Mouse (Mus musculus) forebrain, embryonic 13.5 days (tissue): ENCODE results near the gene Spcs2. TPM values are rescaled to one million over a fixed set of nuclear protein-coding genes. Genes with fewer than 3 reads are reported as not detected.

Experiments
- ATAC-seq: fragments of 200-750 bp; cut with Nextera tagmentation; 2 replicates; pipeline ENCODE4 v1.8.0; 2017
- H3K27ac ChIP-seq: fragments of 300-500 bp; sonication (generic); 2 replicates; pipeline ENCODE4 v1.5.1; 2015; ENCODE audit warnings: inconsistent platforms, mild to moderate bottlenecking, moderate library complexity
- H3K27me3 ChIP-seq: fragments of 300-500 bp; sonication (generic); 2 replicates; pipeline ENCODE4 v1.6.1; 2015; ENCODE audit warnings: mild to moderate bottlenecking, inconsistent platforms
- H3K36me3 ChIP-seq: fragments of 300-500 bp; sonication (generic); 2 replicates; pipeline ENCODE4 v1.6.1; 2015; ENCODE audit warnings: mild to moderate bottlenecking, inconsistent platforms; ENCODE audit not compliant: poor library complexity, severe bottlenecking
- H3K4me1 ChIP-seq: fragments of 300-500 bp; sonication (generic); 2 replicates; pipeline ENCODE4 v1.6.1; 2015; ENCODE audit warnings: inconsistent platforms
- H3K4me2 ChIP-seq: fragments of 300-500 bp; sonication (generic); 2 replicates; pipeline ENCODE4 v1.6.1; 2015; ENCODE audit warnings: inconsistent platforms, mild to moderate bottlenecking, moderate library complexity
- H3K4me3 ChIP-seq: fragments of 300-500 bp; sonication (generic); 2 replicates; pipeline ENCODE4 v1.5.1; 2015; ENCODE audit warnings: mild to moderate bottlenecking, inconsistent platforms
- H3K9ac ChIP-seq: fragments of 300-500 bp; sonication (generic); 2 replicates; pipeline ENCODE4 v1.6.1; 2015; ENCODE audit warnings: mild to moderate bottlenecking, inconsistent platforms
- H3K9me3 ChIP-seq: fragments of 300-500 bp; sonication (generic); replicated peaks from 2 replicates; pipeline ENCODE4 v1.6.1; 2016; ENCODE audit warnings: inconsistent platforms
- WGBS: fragments of 180-500 bp; shearing (Covaris S2); methylation state at CpG from one replicate; pipeline ENCODE4 v1.1.7; 2015; 5-methylcytosine and 5-hydroxymethylcytosine counted together
- polyA plus RNA-seq: library from polyadenylated mRNA; unstranded; fragments of >200 nt; fragmentation: Nextera tagmentation; extraction: Ambion mirVana; gene quantifications from 2 replicates; pipeline ENCODE4 v1.2.1, GENCODE M21; 2015

Gene Spcs2
- polyA plus RNA-seq, 1 experiment from 2014 or later, result 336 TPM

DNA sequence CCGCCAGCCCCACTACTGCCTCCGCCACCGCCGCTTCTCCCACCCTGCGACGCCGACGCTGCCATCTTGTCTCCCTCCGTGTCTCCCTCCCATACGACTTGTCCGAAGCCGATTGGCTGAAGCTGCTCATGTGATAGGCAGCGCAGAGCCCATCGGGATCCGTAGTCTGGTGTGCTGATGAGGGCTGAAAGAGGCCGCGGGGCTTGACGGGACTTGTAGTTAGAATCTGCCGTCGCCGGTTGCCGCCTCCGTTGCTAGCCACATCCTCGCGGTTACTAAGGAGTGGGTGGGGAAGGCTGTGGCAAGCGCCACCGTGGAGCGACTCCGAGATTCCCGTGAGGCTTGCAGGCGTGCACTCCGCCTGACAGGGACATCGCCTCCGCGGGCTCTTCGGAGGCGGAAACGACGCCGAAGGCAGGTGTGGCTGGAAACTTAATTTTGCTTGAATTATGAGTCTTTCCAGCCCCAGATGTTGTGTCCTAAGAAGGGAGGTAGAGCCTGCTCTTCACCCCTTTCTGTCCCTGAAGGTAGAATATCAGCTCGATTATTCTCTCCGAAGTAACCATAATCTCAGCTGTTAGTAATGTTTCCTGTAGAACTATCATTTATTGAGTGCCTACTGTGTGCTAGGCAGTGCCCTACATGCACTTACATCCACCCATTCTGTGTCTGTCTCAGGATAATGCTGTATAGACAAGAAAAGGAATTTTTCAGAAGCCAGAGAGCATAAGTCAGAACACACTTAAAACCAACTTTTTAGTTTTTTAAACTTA lies 4.3 kb downstream of the Spcs2 start, which contains the start of gene Xrra1:
Gene Xrra1, plus strand, starts transcription at position 304 of the 773 bp plus-strand sequence.
- Histone ChIP-seq H3K4me1 (peaks cover 27% of the 10 kb centered on the region), H3K9me3 (no peaks in the 10 kb centered on the region), H3K27ac (peak within 1 kb of the TSS; percentile 71), H3K4me2 (peak within 1 kb of the TSS; percentile 94), H3K36me3 (peaks cover 17% of the 10 kb centered on the region), H3K4me3 (peak within 1 kb of the TSS; percentile 61), H3K27me3 (no peaks in the 10 kb centered on the region), H3K9ac (peak within 1 kb of the TSS; percentile 84)
- ATAC-seq, result peak; percentile 99
- WGBS, result under 1% methylated on average over 42 of the region's 42 CpGs

DNA sequence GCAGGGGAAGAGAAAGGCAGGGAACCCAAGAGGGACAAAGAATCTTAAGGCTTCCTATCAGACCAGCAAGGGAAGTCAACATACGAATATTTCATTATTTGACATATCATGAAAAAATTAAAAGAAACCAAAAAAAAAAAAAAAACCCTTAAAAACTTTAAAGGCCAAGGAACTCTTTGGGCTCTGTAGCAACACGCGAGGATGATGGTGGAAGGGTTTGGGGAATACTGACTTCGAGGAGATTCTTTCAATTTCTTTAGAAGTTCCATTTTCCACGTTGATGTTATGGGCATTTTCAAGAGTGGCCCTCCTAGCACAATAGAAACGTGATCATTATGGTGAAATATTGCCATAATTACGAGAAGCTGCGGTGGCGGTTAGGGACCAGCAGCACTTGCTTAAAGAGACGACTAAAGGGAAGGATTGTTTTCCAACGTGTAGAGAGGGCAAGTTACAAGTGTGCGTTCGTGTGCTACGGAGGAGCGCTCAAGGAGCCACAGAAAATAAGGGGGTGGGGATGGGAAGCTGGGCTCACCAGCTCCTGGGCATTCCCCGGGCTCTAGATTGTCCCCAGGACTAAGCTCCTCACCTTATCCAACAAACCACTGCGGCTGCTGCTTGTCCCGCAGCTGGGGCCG lies 5.0 kb downstream of the Spcs2 start:
- H3K4me3 ChIP-seq, result peak overlapping the region; percentile 61
- peak overlapping the region; percentile 94 for H3K4me2 ChIP-seq
- under 1% methylated on average over 19 of the region's 19 CpGs for WGBS
- H3K27ac ChIP-seq, result peak overlapping the region; percentile 71
- no peaks in the 10 kb centered on the region for H3K27me3 ChIP-seq
- peak; percentile 75 for ATAC-seq
- H3K4me1 ChIP-seq, result peaks cover 22% of the 10 kb centered on the region
- peak overlapping the region; percentile 84 for H3K9ac ChIP-seq
- no peaks in the 10 kb centered on the region for H3K9me3 ChIP-seq
- peaks cover 24% of the 10 kb centered on the region for H3K36me3 ChIP-seq

- 94% methylated on average over 14 of the region's 14 CpGs for WGBS
- Histone ChIP-seq H3K4me3 (no peak overlapping the region), H3K4me2 (peak overlapping the region; percentile 11), H3K9ac (no peak overlapping the region), H3K36me3 (peaks cover 28% of the 10 kb centered on the region), H3K27ac (no peak overlapping the region), H3K4me1 (peaks cover 26% of the 10 kb centered on the region), H3K9me3 (no peaks in the 10 kb centered on the region), H3K27me3 (no peaks in the 10 kb centered on the region)
- no peak for ATAC-seq
These were observed 6.9 kb downstream of the Spcs2 start for GRCm38 (mm10) chr7:99856266-99856861.

DNA sequence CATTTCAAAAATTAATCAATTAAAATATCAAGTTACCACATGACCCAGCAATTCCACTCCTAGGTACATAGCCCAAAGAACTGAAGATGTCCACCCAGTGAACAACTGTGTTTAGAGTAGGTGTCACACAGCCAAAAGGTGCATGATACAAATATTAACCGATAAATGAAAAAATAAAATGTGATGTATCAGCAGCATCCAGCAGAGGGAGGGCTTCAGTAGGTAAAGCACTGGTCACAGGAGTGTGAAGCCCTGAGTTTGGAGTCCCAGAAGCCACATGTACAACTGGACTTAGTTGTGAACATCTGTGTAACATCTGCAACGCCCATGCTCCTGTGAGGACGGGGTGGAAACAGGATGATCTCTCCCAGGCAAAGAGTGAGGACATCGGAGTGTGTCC lies 9.0 kb downstream of the Spcs2 start:
- Histone ChIP-seq H3K36me3 (peaks cover 28% of the 10 kb centered on the region), H3K4me1 (peaks cover 28% of the 10 kb centered on the region), H3K9me3 (no peaks in the 10 kb centered on the region), H3K4me2 (no peak overlapping the region), H3K9ac (no peak overlapping the region), H3K27ac (no peak overlapping the region), H3K27me3 (no peaks in the 10 kb centered on the region), H3K4me3 (no peak overlapping the region)
- 89% methylated on average over 4 of the region's 4 CpGs for WGBS
- no peak for ATAC-seq

DNA sequence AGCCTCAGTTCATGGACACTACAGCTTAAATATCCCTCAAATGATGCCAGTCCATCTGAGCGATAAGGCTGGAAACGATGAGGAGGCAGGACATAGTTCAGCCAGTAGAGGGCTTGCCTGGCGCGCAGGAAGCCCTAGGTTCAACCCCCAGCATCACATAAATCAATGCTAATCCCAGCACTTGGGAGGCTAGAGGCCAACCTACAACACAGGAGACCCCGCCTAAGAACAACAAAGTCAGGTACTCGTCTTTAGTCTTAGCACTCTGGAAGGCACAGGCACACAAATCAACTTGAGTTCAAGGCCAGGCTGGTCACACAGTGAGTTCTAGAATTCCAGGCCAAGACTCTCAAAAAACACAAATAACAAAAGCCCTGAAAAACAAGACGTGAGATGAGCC lies 9.9 kb downstream of the Spcs2 start:
- Histone ChIP-seq H3K27me3 (no peaks in the 10 kb centered on the region), H3K4me1 (peaks cover 26% of the 10 kb centered on the region)
- 88% methylated on average over 7 of the region's 7 CpGs for WGBS

DNA sequence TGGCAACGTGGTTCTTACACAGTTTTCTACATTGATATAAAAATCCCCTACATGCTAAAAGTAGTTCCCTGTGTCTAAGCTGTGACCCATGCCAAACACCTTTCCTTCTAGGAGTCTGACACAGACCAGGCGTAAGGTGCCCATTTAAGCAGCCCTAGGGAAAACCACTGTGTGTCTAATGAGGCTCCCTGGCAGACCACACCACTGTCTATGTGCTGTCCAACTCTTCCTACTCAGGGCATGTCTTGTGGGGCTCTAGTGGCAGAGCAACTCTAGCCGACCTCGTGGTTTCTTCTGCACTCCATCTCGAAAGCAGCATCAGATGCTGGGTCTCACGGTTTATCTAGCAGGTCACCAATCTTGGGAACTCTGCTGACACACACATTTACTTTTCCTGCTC lies 11.6 kb downstream of the Spcs2 start:
- Histone ChIP-seq H3K27me3 (no peaks in the 10 kb centered on the region), H3K9me3 (no peaks in the 10 kb centered on the region), H3K4me1 (peaks cover 14% of the 10 kb centered on the region), H3K9ac (no peak overlapping the region), H3K4me2 (no peak overlapping the region), H3K27ac (no peak overlapping the region), H3K4me3 (no peak overlapping the region), H3K36me3 (peaks cover 46% of the 10 kb centered on the region)
- WGBS, result 90% methylated on average over 6 of the region's 6 CpGs
- no peak for ATAC-seq

More for the DNA sequence above, 9.9 kb downstream of the Spcs2 start:
- Histone ChIP-seq H3K4me2 (no peak overlapping the region), H3K27ac (no peak overlapping the region), H3K4me3 (no peak overlapping the region), H3K36me3 (peaks cover 35% of the 10 kb centered on the region), H3K9me3 (no peaks in the 10 kb centered on the region), H3K9ac (no peak overlapping the region)
- ATAC-seq, result no peak

DNA sequence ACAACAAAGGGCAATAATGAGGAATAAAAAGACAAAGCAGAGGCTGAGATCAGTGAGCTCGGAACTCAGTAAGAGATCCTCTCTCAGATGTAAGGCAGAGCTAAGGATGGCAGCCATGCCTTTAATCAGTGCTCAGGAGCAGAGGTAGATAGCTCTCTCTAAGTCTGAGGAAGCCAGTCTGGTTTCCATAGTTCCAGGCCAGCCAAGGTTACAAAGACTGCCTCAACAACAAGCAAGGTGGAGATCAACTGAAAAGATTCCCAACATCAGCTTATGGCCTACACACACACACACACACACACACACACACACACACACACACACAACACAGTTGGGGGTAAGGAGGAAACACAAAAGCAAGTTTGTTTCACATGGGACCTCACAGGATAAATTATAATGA lies 12.1 kb downstream of the Spcs2 start:
- H3K27me3 ChIP-seq, result no peaks in the 10 kb centered on the region
- no peak overlapping the region for H3K4me2 ChIP-seq
- WGBS, result 31% methylated on average over 1 of the region's 1 CpGs
- H3K27ac ChIP-seq, result no peak overlapping the region
- no peak for ATAC-seq
- H3K9ac ChIP-seq, result no peak overlapping the region
- peaks cover 9% of the 10 kb centered on the region for H3K4me1 ChIP-seq
- peaks cover 46% of the 10 kb centered on the region for H3K36me3 ChIP-seq
- no peak overlapping the region for H3K4me3 ChIP-seq
- no peaks in the 10 kb centered on the region for H3K9me3 ChIP-seq

DNA sequence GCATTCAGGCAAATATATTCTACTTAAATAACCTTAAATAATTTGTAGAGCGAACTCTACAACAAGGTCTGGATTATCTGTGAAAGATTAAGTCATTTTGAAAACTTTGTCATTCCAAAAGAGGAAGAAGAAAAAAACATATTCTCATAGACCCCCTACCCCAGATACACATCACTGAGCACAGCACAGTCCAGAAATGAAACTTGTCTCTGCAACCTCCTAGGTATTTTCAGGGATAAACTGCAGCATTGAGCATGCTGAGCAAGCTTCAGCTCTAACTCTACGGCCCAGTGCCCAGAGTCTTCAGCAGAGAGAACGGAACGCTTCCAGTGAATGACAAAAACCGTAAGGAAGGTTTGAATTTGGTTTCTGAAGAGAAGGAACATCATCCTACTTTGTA lies 12.7 kb downstream of the Spcs2 start:
- Histone ChIP-seq H3K4me1 (peaks cover 6% of the 10 kb centered on the region), H3K9me3 (no peaks in the 10 kb centered on the region), H3K4me2 (no peak overlapping the region), H3K27ac (no peak overlapping the region), H3K9ac (no peak overlapping the region), H3K4me3 (no peak overlapping the region), H3K36me3 (peaks cover 51% of the 10 kb centered on the region), H3K27me3 (no peaks in the 10 kb centered on the region)
- ATAC-seq, result no peak
- WGBS, result 90% methylated on average over 5 of the region's 5 CpGs

GRCm38 (mm10) chr7:99845533-99846236 lies 17.6 kb downstream of the Spcs2 start:
- H3K27me3 ChIP-seq, result no peaks in the 10 kb centered on the region
- 94% methylated on average over 8 of the region's 8 CpGs for WGBS

DNA sequence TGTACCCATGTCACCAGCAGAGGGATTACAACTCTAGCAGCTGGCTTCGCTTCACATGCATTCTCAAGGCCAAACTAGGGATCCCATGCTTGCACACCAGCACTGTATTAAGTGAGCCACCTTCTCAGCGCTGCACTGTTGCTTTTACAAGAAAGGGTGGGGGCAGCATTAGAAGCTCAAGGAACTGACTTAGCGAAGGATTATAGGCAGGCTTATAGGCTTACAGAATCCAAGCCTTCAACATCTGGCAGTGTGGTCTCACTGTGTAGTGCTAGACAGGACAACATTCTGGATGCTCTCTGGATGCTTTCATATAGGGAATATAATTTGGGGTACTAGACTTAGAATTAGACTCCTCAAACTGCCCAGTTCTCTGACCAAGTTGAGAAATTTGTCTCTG lies 25.0 kb downstream of the Spcs2 start:
- H3K4me3 ChIP-seq, result no peak overlapping the region
- H3K4me2 ChIP-seq, result no peak overlapping the region
- no peak overlapping the region for H3K9ac ChIP-seq
- H3K4me1 ChIP-seq, result peaks cover 4% of the 10 kb centered on the region; the same call in 1 of the 2 replicates
- peaks cover 68% of the 10 kb centered on the region for H3K36me3 ChIP-seq
- H3K27me3 ChIP-seq, result no peaks in the 10 kb centered on the region
- no peaks in the 10 kb centered on the region for H3K9me3 ChIP-seq
- WGBS, result 95% methylated on average over 3 of the region's 3 CpGs
- no peak overlapping the region for H3K27ac ChIP-seq
- no peak for ATAC-seq

More at GRCm38 (mm10) chr7:99845533-99846236, 17.6 kb downstream of the Spcs2 start:
- H3K36me3 ChIP-seq, result peaks cover 73% of the 10 kb centered on the region
- no peaks in the 10 kb centered on the region for H3K9me3 ChIP-seq
- no peak overlapping the region for H3K4me2 ChIP-seq
- H3K9ac ChIP-seq, result no peak overlapping the region
- no peak overlapping the region for H3K4me3 ChIP-seq
- H3K27ac ChIP-seq, result no peak overlapping the region
- no peak for ATAC-seq
- no peaks in the 10 kb centered on the region for H3K4me1 ChIP-seq

DNA sequence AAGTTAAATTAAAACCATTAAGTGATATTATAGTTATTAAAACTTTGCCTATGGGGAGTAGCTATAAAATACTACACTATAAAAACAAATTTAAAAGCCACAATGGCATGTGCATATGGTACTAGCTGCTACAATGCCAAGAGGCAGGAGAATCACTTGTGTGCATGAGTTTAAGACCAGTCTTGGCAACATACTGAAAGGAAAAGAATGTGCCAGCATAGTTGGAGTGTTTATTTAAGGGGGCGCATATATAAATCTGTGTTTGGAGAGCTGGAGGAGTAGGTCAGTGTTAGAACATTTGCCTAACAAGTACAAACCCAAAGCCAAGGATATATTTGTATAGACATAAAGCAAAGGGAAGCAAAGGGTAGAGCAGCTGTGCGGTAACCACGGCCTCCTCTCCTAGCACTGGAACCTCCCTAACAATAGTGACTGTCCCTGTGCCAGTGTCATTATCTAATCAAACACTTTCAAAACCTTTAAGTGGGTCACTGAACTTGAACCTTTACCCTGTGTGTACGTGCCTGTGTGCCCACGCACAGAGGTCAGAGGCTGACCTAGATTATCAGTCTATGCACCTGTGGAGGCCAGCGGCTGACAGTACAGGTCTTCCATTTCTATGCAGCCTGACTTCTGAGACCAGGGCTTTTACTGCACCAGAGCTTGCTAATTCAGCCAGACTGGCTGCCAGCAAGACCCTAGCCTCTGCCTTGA lies 25.7 kb downstream of the Spcs2 start:
- Histone ChIP-seq H3K4me1 (peaks cover 4% of the 10 kb centered on the region; the same call in 1 of the 2 replicates), H3K27ac (no peak overlapping the region), H3K36me3 (peaks cover 61% of the 10 kb centered on the region), H3K4me3 (no peak overlapping the region), H3K9ac (no peak overlapping the region), H3K9me3 (no peaks in the 10 kb centered on the region), H3K27me3 (no peaks in the 10 kb centered on the region), H3K4me2 (no peak overlapping the region)
- WGBS, result 89% methylated on average over 6 of the region's 6 CpGs
- no peak for ATAC-seq
